Mouse (Mus musculus): ENCODE data around the gene Chaf1a. TPM values are rescaled to one million over a fixed set of nuclear protein-coding genes. Genes with fewer than 3 reads are reported as not detected.

Chaf1a gene
- total and polyA plus RNA-seq, 2 experiments from 2014 or later = 4.6 to 5.9 TPM

DNA sequence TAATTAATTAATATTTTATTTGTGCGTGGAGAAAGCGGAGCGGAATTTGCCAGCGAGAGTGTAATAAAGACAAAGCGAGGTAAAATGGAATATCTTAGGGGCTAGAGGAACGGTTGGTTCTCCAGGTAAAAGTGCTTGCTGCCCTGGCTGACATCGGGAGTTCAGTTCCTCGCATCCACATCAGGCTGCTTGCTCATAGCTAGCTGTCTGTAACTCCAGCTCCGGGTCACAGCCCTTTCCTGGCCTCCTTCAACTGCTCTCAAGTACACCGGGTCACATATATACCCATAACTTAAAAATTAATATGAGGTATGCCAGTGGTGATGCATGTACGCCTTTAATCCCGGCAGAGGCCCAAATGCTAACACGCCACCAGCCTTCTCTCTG is 3.3 kb upstream of the Chaf1a start:
- peaks cover 9% of the 10 kb centered on the region for H3K36me3 ChIP-seq (ENCODE audit: insufficient read depth)
- peak overlapping the region; percentile 45 for H3K4me2 ChIP-seq (ENCODE audit: low read depth)
- H3K4me1 ChIP-seq (ENCODE audit: insufficient read depth) = peaks cover 8% of the 10 kb centered on the region; the same call in 1 of the 2 replicates
- DNase-seq (no peak), ATAC-seq (0 out of 2 replicates have a peak, but pooled peaks have one; percentile 2)
- H3K9me3 ChIP-seq (ENCODE audit: low read length) = no peaks in the 10 kb centered on the region
- H3K27ac ChIP-seq (ENCODE audit: low read depth, low read length) = no peak overlapping the region
- H3K27me3 ChIP-seq (ENCODE audit: insufficient read depth, low read length) = no peaks in the 10 kb centered on the region
- H3K4me3 ChIP-seq (ENCODE audit: low read depth, low read length) = peak overlapping the region; percentile 24; the same call in 1 of the 2 replicates
- TF ChIP-seq CTCF (IDR thresholded peaks at IDR 0.05; ENCODE audit: low read depth) = no peak
- H3K9ac ChIP-seq = peak overlapping the region; percentile 39; the same call in 1 of the 2 replicates
- 40% methylated on average over 13 of the region's 13 CpGs for WGBS

DNA sequence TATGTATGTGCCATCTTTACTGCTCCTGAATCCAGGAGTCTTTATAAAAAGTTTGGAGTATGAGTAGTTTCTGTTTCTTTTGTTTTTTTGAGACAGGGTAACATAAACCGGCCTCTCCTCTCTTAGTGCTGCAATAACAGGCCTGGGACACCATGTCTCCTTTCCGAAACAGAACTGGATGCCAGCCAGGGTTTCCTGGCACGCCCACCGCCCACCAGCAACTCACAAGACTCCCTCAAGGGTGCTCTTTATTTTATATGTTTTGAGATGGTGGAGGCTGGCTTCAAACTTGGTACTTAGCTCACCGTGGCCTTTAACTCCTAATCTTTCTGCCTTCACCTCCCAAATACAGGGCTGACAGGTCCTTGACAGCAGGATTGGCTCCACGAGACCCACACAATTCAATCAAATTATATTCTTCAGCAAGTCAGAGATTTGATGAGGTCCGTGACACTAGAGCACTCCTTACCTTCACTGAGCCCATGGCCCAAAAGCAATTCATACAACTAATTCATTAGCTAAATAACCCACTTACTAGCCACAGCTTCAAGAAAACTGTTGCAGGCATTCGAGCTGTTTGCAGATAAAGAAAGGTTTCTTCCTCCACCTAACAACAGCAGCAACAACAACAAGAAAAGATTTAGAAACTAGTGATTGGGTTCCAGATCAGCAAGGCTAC is 1.5 kb upstream of the Chaf1a start:
- Histone ChIP-seq H3K4me3 (ENCODE audit: low read depth, low read length) (no peak overlapping the region), H3K27ac (ENCODE audit: low read depth, low read length) (no peak overlapping the region), H3K9ac (no peak overlapping the region), H3K9me3 (ENCODE audit: low read length) (no peaks in the 10 kb centered on the region), H3K4me1 (ENCODE audit: insufficient read depth) (peaks cover 8% of the 10 kb centered on the region; the same call in 1 of the 2 replicates), H3K27me3 (ENCODE audit: insufficient read depth, low read length) (no peaks in the 10 kb centered on the region), H3K4me2 (ENCODE audit: low read depth) (no peak overlapping the region), H3K36me3 (ENCODE audit: insufficient read depth) (peaks cover 9% of the 10 kb centered on the region)
- WGBS = 80% methylated on average over 8 of the region's 8 CpGs
- no peak for TF ChIP-seq CTCF (IDR thresholded peaks at IDR 0.05; ENCODE audit: low read depth)
- no peak for DNase-seq
- no peak for ATAC-seq

DNA sequence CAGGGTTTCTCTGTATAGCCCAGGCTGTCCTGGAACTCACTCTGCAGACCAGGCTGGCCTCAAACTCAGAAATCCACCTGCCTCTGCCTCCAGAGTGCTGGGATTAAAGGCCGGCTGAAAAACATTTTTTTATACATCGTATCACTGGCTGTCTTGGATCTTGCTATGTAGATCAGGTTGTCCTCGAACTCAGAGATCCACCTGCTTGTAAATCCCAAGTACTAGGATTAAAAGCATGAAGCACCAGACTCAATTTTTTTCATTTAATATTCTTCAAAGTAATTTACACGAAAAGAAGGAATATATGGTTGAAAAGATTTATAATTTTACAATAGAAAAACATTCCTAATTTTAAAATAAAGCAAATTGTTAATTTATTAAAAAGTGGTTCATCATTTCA is 894 bp upstream of the Chaf1a start:
- Histone ChIP-seq H3K9me3 (ENCODE audit: low read length) (no peaks in the 10 kb centered on the region), H3K27me3 (ENCODE audit: insufficient read depth, low read length) (no peaks in the 10 kb centered on the region), H3K9ac (no peak overlapping the region), H3K4me2 (ENCODE audit: low read depth) (0 out of 2 replicates have a peak overlapping the region, but pooled peaks have one; percentile 93), H3K4me3 (ENCODE audit: low read depth, low read length) (no peak overlapping the region), H3K4me1 (ENCODE audit: insufficient read depth) (peaks cover 8% of the 10 kb centered on the region; the same call in 1 of the 2 replicates), H3K27ac (ENCODE audit: low read depth, low read length) (no peak overlapping the region), H3K36me3 (ENCODE audit: insufficient read depth) (peaks cover 5% of the 10 kb centered on the region; the same call in 1 of the 2 replicates)
- ATAC-seq (no peak), DNase-seq (no peak)
- 81% methylated on average over 4 of the region's 4 CpGs for WGBS
- TF ChIP-seq CTCF (IDR thresholded peaks at IDR 0.05; ENCODE audit: low read depth) = no peak

DNA sequence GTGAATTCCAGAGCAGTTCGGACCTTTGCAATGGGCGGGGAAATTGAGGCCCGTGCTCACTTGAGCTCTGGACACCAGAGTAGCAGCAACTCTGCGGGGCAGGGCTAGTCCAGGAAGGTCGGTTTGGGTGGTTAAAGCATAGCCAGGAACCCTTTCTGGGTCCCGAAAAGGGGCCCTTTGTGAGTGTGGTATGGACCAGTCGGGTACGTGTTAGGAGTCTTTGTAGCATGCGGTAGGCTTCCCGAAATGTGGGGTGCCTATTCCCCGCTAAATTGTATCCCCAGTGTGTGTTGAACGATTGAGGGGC is 571 bp downstream of the Chaf1a start:
- H3K4me3 ChIP-seq (ENCODE audit: low read depth, low read length) = peak overlapping the region; percentile 83
- peak overlapping the region; percentile 93 for H3K4me2 ChIP-seq (ENCODE audit: low read depth)
- H3K9me3 ChIP-seq (ENCODE audit: low read length) = no peaks in the 10 kb centered on the region
- TF ChIP-seq CTCF (IDR thresholded peaks at IDR 0.05; ENCODE audit: low read depth) = no peak
- H3K36me3 ChIP-seq (ENCODE audit: insufficient read depth) = no peaks in the 10 kb centered on the region; the same call in 1 of the 2 replicates
- WGBS = 1% methylated on average over 12 of the region's 12 CpGs
- H3K9ac ChIP-seq = peak overlapping the region; percentile 67
- peaks cover 6% of the 10 kb centered on the region; the same call in 1 of the 2 replicates for H3K4me1 ChIP-seq (ENCODE audit: insufficient read depth)
- H3K27me3 ChIP-seq (ENCODE audit: insufficient read depth, low read length) = no peaks in the 10 kb centered on the region
- ATAC-seq = no peak
- no peak for DNase-seq
- H3K27ac ChIP-seq (ENCODE audit: low read depth, low read length) = no peak overlapping the region

DNA sequence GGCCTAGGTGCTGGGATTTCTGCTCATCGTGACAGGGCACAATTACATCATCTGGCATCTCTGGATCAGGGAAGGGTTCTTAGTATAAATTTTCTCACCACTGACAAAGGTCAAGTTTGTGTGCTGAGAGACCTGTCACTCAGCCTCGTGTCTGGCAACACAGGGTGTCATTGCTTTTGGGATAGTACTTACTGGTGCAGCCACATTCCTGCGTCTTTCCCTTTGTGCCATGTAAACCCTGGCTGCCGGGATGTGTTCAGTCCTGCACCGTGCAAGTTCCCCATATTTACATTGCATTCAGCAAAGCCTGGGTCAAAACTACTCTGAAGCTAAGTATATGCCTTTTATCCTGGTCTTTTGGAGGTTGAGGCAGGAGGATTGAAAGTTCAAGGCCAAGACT is 11.1 kb downstream of the Chaf1a start:
- no peak for TF ChIP-seq CTCF (IDR thresholded peaks at IDR 0.05; ENCODE audit: low read depth)
- H3K36me3 ChIP-seq (ENCODE audit: insufficient read depth) = peaks cover 11% of the 10 kb centered on the region

DNA sequence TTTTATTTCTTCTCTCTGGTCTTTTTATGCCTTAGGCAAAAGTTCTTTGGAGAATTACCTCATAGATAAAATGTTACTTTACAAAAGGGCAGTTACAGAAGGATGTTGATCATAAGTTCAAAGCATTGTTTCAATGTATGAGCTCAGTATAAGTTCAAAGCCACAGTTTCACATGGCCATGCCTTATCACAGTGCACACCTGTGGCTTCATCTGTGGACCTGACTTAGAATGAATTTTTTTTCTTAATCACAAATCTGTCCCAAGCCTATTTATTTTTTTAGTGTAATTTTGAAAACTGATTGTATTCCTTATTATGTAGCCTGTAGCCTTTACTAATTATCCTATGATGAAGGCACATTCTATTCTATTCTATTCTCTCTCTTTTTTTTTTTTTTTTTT is 14.7 kb downstream of the Chaf1a start:
- H3K27ac ChIP-seq (ENCODE audit: low read depth, low read length) = no peak overlapping the region
- ATAC-seq = no peak
- no peak overlapping the region for H3K4me3 ChIP-seq (ENCODE audit: low read depth, low read length)
- H3K4me2 ChIP-seq (ENCODE audit: low read depth) = no peak overlapping the region
- no peaks in the 10 kb centered on the region for H3K4me1 ChIP-seq (ENCODE audit: insufficient read depth)
- H3K9me3 ChIP-seq (ENCODE audit: low read length) = no peaks in the 10 kb centered on the region
- no peak overlapping the region for H3K9ac ChIP-seq
- no peak for DNase-seq
- peaks cover 9% of the 10 kb centered on the region for H3K36me3 ChIP-seq (ENCODE audit: insufficient read depth)
- no peaks in the 10 kb centered on the region for H3K27me3 ChIP-seq (ENCODE audit: insufficient read depth, low read length)
- TF ChIP-seq CTCF (IDR thresholded peaks at IDR 0.05; ENCODE audit: low read depth) = no peak

More for the DNA sequence above, 11.1 kb downstream of the Chaf1a start:
- Histone ChIP-seq H3K27ac (ENCODE audit: low read depth, low read length) (no peak overlapping the region), H3K9ac (no peak overlapping the region), H3K4me2 (ENCODE audit: low read depth) (no peak overlapping the region), H3K27me3 (ENCODE audit: insufficient read depth, low read length) (no peaks in the 10 kb centered on the region), H3K9me3 (ENCODE audit: low read length) (no peaks in the 10 kb centered on the region), H3K4me3 (ENCODE audit: low read depth, low read length) (no peak overlapping the region), H3K4me1 (ENCODE audit: insufficient read depth) (no peaks in the 10 kb centered on the region)
- DNase-seq (no peak), ATAC-seq (no peak)
- WGBS = 88% methylated on average over 5 of the region's 5 CpGs

DNA sequence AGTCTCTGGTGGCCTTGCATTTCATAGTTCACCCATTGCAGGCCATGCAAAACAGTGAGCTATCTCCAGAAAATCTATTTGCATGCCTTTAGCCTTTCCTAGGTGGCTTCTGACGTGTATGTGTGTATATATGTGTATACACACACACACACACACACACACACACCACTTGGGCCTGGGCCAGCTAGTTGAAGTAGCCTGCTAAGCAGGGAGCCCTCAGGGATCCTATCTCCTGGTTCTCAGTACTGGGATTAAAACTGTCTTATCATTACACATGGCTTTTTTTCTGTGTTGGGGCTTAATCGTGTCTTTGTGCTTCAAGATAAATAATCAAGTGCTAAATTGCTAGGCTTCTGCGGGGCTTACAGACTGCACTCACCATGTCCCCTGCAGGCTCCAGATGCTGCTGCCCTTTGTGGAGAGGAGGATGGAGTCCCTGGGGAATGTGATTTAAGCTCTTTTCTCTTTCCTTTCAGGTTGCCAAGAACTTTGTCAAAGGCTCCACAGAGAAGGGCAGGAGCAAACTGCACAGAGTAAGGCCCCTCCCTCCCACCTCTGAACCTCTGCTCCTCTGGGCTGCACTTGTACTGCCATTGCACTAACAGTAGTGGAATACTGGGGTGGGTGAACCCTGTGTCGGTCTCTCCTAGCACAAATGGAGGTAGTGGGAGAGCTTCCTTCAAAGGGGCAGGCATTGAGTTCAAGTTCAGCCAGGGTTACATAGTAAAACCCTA is 15.9 kb downstream of the Chaf1a start:
- DNase-seq = no peak
- H3K4me2 ChIP-seq (ENCODE audit: low read depth) = no peak overlapping the region
- no peak for ATAC-seq
- no peaks in the 10 kb centered on the region for H3K9me3 ChIP-seq (ENCODE audit: low read length)
- H3K27ac ChIP-seq (ENCODE audit: low read depth, low read length) = no peak overlapping the region
- no peak overlapping the region for H3K9ac ChIP-seq
- WGBS = 54% methylated on average over 4 of the region's 4 CpGs
- H3K4me1 ChIP-seq (ENCODE audit: insufficient read depth) = no peaks in the 10 kb centered on the region
- no peak overlapping the region for H3K4me3 ChIP-seq (ENCODE audit: low read depth, low read length)
- TF ChIP-seq CTCF (IDR thresholded peaks at IDR 0.05; ENCODE audit: low read depth) = no peak
- no peaks in the 10 kb centered on the region for H3K27me3 ChIP-seq (ENCODE audit: insufficient read depth, low read length)
- peaks cover 17% of the 10 kb centered on the region for H3K36me3 ChIP-seq (ENCODE audit: insufficient read depth)
